Comparison of ENCODE assay signal across 13 mouse cellular contexts in the genomic region with DNA sequence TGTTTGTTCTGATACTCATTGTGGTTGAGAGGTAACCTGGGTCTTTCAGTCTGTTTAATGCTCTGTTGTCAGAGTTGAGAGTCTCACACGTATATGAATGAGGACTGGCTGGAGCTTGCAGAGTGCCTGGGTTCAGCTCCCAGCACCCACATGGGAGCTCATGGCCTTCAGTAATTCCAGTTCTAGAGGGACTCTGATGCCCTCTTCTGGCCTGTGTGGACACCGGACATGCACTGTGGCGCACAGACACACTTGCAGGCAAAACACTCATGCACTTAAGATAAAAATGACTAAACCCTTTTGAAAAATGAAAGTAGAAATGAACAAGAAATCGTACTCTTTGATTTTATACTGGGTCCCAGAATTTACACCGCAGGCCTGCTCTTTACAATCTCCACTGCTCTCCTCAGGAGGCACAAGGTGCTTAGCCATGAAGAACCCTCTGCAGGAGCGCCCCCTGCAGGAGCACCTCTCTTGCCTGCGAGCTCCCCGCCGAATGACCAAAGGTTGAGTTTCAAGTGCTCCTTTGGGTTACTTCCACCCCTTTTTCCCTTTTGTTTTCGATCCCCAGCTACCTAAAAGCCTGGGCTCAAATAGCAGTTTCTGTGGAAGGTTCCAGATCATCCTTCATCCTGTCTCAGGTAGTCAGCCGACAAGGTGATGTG.
DNase-seq lines count a peak whose midpoint lies in the region; ATAC-seq and TF ChIP-seq lines count a peak whose summit lies in the region.
"Had no signal": no experiment of that assay in that cellular context is flagged by ENCODE, and none has a peak within 500 bp of the region (broad histone marks: within the 10 kb centered on the region; RNA-seq: fewer than 3 reads in every experiment).

No protein-coding gene starts in this region.

- peaks cover 20% of the 10 kb centered on the region for H3K36me3 ChIP-seq in heart, adult 2 months (ENCODE audit: control insufficient read depth, insufficient read depth, low read length)
- peaks cover 7% of the 10 kb centered on the region for H3K36me3 ChIP-seq in heart, embryonic 12.5 days
- no peaks in the 10 kb centered on the region for H3K36me3 ChIP-seq in ES-Bruce4 (ENCODE audit: control insufficient read depth, insufficient read depth, low read length, poor library complexity, severe bottlenecking)
- H3K36me3 ChIP-seq in hindbrain, postnatal 0 days (ENCODE audit: insufficient read depth, low read length): no peaks in the 10 kb centered on the region
- H3K36me3 ChIP-seq: midbrain, embryonic 12.5 days had no signal

- no peak for ATAC-seq in heart, embryonic 12.5 days (ENCODE audit: insufficient number of reproducible peaks, low FRiP score)
- no peak for ATAC-seq in hindbrain, postnatal 0 days
- ATAC-seq: CD4-positive, CD25-positive, alpha-beta regulatory T cell, adult 4 months; inflammation-experienced regulatory T-cells, adult 6 months had no signal

- peaks cover 11% of the 10 kb centered on the region for H3K4me1 ChIP-seq in heart, adult 2 months (ENCODE audit: control insufficient read depth, insufficient read depth, low read length)
- H3K4me1 ChIP-seq in heart, embryonic 12.5 days (replicated peaks): peaks cover 36% of the 10 kb centered on the region
- peaks cover 26% of the 10 kb centered on the region for H3K4me1 ChIP-seq in lung, adult 2 months (ENCODE audit: control insufficient read depth, insufficient read depth, low read length)
- peaks cover 2% of the 10 kb centered on the region for H3K4me1 ChIP-seq in ES-Bruce4 (ENCODE audit: control insufficient read depth, insufficient read depth, low read length)
- no peaks in the 10 kb centered on the region for H3K4me1 ChIP-seq in hindbrain, postnatal 0 days (ENCODE audit: insufficient read depth, low read length)

- TF ChIP-seq POLR2A in heart, adult 2 months (IDR thresholded peaks at IDR 0.05; ENCODE audit: insufficient read depth, low read depth, low read length): no peak
- no peak for TF ChIP-seq POLR2A in lung, adult 2 months (IDR thresholded peaks at IDR 0.05; ENCODE audit: borderline replicate concordance, extremely low read depth, low read depth, low read length)
- no peak for TF ChIP-seq POLR2A in ES-Bruce4 (IDR thresholded peaks at IDR 0.05; ENCODE audit: insufficient read depth, low read length)

- H3K9me3 ChIP-seq in heart, embryonic 12.5 days (replicated peaks): no peaks in the 10 kb centered on the region; the same call in 1 of the 2 replicates
- 0 out of 2 replicates have a peak, but pooled peaks cover 2% of the 10 kb centered on the region for H3K9me3 ChIP-seq in ES-Bruce4 (replicated peaks; ENCODE audit: control insufficient read depth, insufficient read depth, low read length, poor library complexity, severe bottlenecking)
- H3K9me3 ChIP-seq in hindbrain, postnatal 0 days (ENCODE audit: low read length): no peaks in the 10 kb centered on the region
- H3K9me3 ChIP-seq: midbrain, embryonic 12.5 days had no signal

- no peaks in the 10 kb centered on the region for H3K27me3 ChIP-seq in heart, adult 2 months (ENCODE audit: control insufficient read depth, insufficient read depth, low read length)
- no peaks in the 10 kb centered on the region for H3K27me3 ChIP-seq in heart, embryonic 12.5 days (replicated peaks)
- H3K27me3 ChIP-seq in ES-Bruce4 (ENCODE audit: control insufficient read depth, insufficient read depth, low read length, poor library complexity, severe bottlenecking): no peaks in the 10 kb centered on the region
- H3K27me3 ChIP-seq in hindbrain, postnatal 0 days (ENCODE audit: insufficient read depth, low read length): no peaks in the 10 kb centered on the region
- H3K27me3 ChIP-seq: midbrain, embryonic 12.5 days had no signal

- H3K9ac ChIP-seq in heart, adult 2 months (ENCODE audit: low read depth, low read length): no peak overlapping the region
- no peak overlapping the region for H3K9ac ChIP-seq in heart, embryonic 12.5 days
- no peak overlapping the region for H3K9ac ChIP-seq in ES-Bruce4 (ENCODE audit: low read depth, poor library complexity, severe bottlenecking)
- H3K9ac ChIP-seq in hindbrain, postnatal 0 days (replicated peaks; ENCODE audit: low read length): no peak overlapping the region
- H3K9ac ChIP-seq: midbrain, embryonic 12.5 days had no signal

- TF ChIP-seq EP300 in heart, adult 2 months (IDR thresholded peaks at IDR 0.05; ENCODE audit: insufficient read depth, low read depth, low read length): no peak
- no peak for TF ChIP-seq EP300 in ES-Bruce4 (IDR thresholded peaks at IDR 0.05; ENCODE audit: insufficient read depth, low read depth, low read length)

- no peak overlapping the region for H3K4me2 ChIP-seq in heart, embryonic 12.5 days
- no peak overlapping the region for H3K4me2 ChIP-seq in hindbrain, postnatal 0 days (ENCODE audit: low read depth, low read length)
- H3K4me2 ChIP-seq: midbrain, embryonic 12.5 days had no signal

- H3K79me2 ChIP-seq in heart, adult 2 months (replicated peaks; ENCODE audit: control insufficient read depth, insufficient read depth, low read length): no peaks in the 10 kb centered on the region

- DNase-seq in heart, adult 2 months: no peak
- no peak for DNase-seq in lung, adult 2 months
- DNase-seq in lung, postnatal 14 days: no peak
- no peak for DNase-seq in hindbrain, postnatal 0 days (ENCODE audit: low spot score)
- no peak for DNase-seq in embryo, embryonic 9.5 days (ENCODE audit: extremely low spot score)
- no peak for DNase-seq in urinary bladder, postnatal 36 days (ENCODE audit: low spot score in 2 of 2)
- DNase-seq: cerebellum, postnatal 10 days; liver had no signal

- intact Hi-C loops in heart, adult 2 months (cut with DNase I): loop anchor here (5.0 kb wide), 1 partner anchor 312 kb away; no protein-coding TSS in a partner anchor

- WGBS in heart, adult 2 months: 95% methylated on average over 11 of the region's 11 CpGs
- WGBS in heart, embryonic 12.5 days: 90% methylated on average over 11 of the region's 11 CpGs
- WGBS in lung, adult 2 months: 88% methylated on average over 11 of the region's 11 CpGs
- WGBS in hindbrain, postnatal 0 days: 93% methylated on average over 11 of the region's 11 CpGs

- no peak overlapping the region for H3K4me3 ChIP-seq in heart, adult 2 months
- no peak overlapping the region for H3K4me3 ChIP-seq in heart, embryonic 12.5 days
- H3K4me3 ChIP-seq in lung, adult 2 months (replicated peaks; ENCODE audit: extremely low read depth, low read depth, low read length): no peak overlapping the region
- H3K4me3 ChIP-seq in ES-Bruce4 (ENCODE audit: low read depth, low read length): no peak overlapping the region
- H3K4me3 ChIP-seq in hindbrain, postnatal 0 days (ENCODE audit: low read length): no peak overlapping the region
- H3K4me3 ChIP-seq: midbrain, embryonic 12.5 days had no signal

- TF ChIP-seq CTCF in heart, adult 2 months (IDR thresholded peaks at IDR 0.05): peak; percentile 37
- 0 out of 2 replicates have a peak, but pooled peaks have one; percentile 5 for TF ChIP-seq CTCF in lung, adult 2 months (IDR thresholded peaks at IDR 0.05; ENCODE audit: insufficient read depth, low read length)
- peak; percentile 43 for TF ChIP-seq CTCF in ES-Bruce4 (IDR thresholded peaks at IDR 0.05; ENCODE audit: low read depth, low read length)
- peak; percentile 13; the same call in 1 of the 2 replicates for TF ChIP-seq CTCF in hindbrain, postnatal 0 days (IDR thresholded peaks at IDR 0.05; ENCODE audit: low read depth)

- peak overlapping the region; percentile 88 for H3K27ac ChIP-seq in heart, adult 2 months
- no peak overlapping the region for H3K27ac ChIP-seq in heart, embryonic 12.5 days (ENCODE audit: poor library complexity, severe bottlenecking)
- no peak overlapping the region for H3K27ac ChIP-seq in ES-Bruce4 (ENCODE audit: insufficient read depth, low read length)
- H3K27ac ChIP-seq in hindbrain, postnatal 0 days: no peak overlapping the region
